Mouse (Mus musculus) neural tube, embryonic 10.5 days (tissue): ENCODE results near the gene Kazald1.

Experiments
- DNase-seq: peaks from one replicate; pipeline ENCODE4 v3.0.0-alpha.2; 2017; ENCODE audit warnings: low spot score; ENCODE audit errors: extremely low spot score

The Kazald1 gene

GRCm38 (mm10) chr19:45047935-45048643 lies 27.0 kb upstream of the Kazald1 start:
- DNase-seq = no peak

DNA sequence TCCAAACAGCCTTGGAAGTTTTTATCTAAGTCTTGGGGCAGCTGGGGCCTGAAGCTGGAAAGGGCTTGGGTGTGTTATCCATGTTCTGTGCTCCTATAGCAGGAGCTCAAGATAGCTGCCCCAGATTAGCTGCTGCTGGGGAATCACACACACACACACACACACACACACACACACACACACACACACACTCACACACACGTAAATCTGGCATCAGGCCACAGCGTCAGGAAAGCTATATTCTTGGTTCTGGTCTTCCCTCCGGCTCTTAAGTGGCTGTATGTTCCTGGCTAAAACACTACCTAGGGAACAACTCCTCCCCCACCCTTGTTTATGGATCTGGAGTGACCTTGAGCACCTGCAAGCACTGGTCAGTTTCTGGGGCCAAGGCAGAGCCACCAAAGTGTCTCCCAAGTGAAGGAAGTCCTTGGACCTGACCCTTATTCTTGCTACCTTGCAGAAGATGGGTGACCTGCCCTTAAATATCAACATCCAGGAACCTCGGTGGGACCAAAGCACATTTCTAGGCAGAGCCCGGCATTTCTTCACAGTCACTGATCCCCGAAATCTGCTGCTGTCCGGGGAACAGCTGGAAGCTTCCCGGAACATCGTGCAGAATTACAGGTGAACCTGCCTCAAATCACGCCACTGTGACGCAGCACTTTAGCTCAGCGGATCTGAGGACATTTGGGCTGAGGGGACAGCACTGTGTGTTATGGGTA lies 26.2 kb upstream of the Kazald1 start:
- DNase-seq = no peak

DNA sequence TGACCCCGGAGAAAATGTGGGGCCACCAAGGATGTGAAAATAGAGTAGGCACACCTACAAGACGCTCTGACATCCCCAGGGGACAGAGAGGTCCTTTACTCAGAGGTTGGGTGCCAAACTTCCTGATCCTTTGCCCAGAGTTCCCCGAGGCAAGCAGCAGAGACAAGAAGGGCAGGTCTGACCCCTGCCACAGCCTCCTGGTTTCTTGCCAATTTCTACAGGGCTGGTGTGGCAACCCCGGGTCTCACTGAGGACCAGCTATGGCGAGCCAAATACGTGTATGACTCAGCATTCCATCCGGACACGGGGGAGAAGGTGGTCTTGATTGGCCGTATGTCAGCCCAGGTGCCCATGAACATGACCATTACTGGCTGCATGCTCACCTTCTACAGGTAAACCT lies 25.5 kb upstream of the Kazald1 start:
- DNase-seq = no peak

DNA sequence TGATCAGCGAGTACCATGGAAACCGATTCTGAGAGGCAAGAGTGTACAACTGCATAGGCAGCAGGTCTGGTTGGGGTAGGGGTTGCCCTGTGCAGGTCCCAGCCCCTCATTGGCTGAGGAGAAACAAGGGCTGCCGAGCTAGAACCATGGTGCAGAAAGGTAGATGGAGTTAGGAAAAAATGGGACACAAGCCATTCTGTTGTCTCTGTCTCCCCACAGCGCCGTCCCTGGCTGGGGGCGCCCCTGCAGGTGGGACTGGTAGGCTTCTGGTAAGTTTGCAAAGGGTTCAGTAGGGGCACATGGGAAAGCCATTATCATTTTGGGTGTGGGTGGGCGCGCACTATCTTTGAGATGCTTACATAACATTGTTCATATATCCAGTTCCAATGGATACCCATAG lies 21.6 kb upstream of the Kazald1 start:
- DNase-seq = no peak

- DNase-seq = no peak
Measured at GRCm38 (mm10) chr19:45054892-45055690, 19.9 kb upstream of the Kazald1 start.

DNA sequence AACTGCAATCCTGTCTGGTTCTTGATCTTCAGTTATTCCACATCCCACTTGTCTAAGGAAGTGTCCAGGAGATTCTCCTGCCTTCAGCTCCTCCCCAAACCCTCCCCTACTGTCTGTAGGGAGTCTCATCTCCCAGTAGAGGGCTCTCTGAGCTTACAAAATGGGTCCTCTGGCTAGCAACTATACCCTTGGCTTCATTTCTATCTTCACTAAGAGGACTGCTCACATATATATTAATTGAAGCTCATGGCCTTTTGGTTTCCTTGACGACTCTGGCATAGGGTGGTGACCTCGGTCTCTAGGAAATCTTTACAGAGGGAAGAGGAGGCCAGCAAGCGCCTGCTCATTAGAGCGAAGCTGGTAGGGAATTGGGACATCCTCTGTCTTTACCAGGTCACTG lies 18.7 kb upstream of the Kazald1 start:
- no peak for DNase-seq

DNA sequence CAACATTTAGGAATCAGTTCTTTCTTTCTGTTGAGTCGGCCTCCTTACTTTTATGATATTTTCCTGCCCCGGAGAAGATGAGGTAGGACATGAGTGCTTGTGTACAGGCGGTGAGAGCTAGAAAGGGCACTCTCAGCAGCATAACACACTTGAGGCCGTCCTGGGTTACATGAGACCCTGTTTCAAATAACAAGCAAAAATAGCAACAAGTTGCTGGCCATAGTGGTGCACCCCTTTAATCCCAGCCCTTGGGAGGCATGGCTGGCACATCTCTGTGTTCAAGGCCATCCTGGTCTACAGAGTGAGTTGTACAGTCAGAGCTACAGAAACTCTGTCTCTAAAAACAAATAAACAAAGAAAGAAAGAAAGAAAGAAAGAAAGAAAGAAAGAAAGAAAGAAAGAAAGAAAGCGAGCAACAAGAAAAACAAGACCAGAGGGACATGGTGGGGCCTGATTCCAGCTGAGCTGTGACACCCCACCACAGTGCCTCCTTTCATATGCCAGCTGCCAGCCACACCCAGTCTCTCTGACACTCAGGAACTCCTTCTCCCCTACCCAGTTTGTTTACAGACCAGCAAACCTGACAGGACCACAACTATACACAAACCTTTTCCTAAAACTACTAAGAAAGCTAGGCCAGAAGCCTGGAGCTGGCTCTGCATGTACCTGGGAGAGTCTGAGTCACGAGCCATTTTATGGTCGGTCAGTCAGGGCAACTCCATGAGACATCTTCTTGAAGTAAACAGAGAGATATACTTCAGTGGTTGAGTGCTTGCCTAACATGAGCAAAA lies 17.9 kb upstream of the Kazald1 start:
- DNase-seq = no peak

DNA sequence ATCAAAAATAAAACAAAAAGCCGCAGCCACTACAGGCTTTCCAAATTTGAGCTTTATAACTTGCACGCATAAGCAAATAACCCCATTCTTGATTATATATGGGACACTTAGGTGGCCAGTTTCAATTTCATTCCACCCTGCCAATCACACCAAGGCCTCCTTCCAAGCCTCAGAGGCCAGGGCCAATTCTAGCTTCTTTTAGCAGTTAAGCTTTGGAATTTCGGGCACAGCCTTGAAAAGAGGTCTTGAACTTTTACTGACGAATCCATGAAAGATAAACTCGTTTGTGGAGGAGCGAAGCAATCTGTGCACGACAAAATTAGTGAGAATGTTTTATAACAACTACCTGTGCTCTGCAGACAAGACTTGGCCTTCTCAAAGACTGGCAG lies 17.3 kb upstream of the Kazald1 start:
- no peak for DNase-seq

GRCm38 (mm10) chr19:45058113-45058839 lies 16.8 kb upstream of the Kazald1 start:
- DNase-seq = peak; percentile 97

GRCm38 (mm10) chr19:45058841-45059240 lies 16.2 kb upstream of the Kazald1 start:
- DNase-seq = no peak

- peak; percentile 68 for DNase-seq
Measured at GRCm38 (mm10) chr19:45063565-45064292, 11.3 kb upstream of the Kazald1 start.

GRCm38 (mm10) chr19:45065226-45065625 lies 9.8 kb upstream of the Kazald1 start:
- DNase-seq = peak; percentile 27

GRCm38 (mm10) chr19:45067170-45067569 lies 7.9 kb upstream of the Kazald1 start:
- peak; percentile 17 for DNase-seq

GRCm38 (mm10) chr19:45067758-45068510 lies 7.1 kb upstream of the Kazald1 start:
- no peak for DNase-seq

- DNase-seq = peak; percentile 84
Measured at GRCm38 (mm10) chr19:45073871-45074542, 1.0 kb upstream of the Kazald1 start.

DNA sequence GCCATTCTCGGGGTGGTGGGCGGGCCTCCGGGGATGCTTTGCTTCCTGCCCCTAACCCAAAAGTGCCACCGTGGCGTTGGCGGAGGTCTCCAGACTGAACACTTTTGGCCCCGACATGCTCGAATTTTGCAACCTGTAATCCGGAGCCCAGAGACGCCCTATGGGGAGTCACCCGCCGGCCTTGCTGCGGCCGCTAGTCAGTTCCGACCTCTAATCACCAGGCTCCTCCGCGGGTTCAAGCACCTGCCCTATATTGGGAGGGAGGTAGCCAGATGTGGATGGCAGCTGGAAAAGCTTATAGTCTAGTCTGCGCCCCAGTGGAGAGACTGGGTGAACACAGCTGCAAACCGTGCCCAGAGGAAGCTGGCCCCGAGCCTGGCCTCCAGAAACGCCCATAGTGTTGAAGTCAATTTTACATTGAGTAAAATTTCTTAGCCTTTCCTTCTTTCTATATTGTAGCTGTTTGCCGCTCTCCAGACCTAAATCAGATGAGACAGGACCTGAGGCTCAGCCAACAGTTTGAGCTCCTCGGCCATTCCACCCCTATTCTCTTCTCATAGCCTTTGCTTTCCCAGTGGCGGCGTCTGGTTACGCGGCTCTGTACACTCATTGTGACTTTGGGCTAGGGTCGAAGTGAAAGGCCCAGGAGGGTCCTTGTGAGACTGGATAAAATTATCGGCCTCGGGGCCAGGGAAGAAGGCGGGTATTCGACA lies 438 bp downstream of the Kazald1 start:
- DNase-seq = peak; percentile 41

- no peak for DNase-seq
Measured at GRCm38 (mm10) chr19:45076036-45076575, 1.1 kb downstream of the Kazald1 start.
